Mouse (Mus musculus) thymus, postnatal 36 days (tissue): ENCODE measurements around the gene Gtf2ird1.
"Not testable (repeated sequence)": the region's sequence is repeated elsewhere in the genome, so short reads cannot be mapped to it uniquely, and the experiment has no call there.

Source experiments
- DNase-seq, 2 experiments: peaks; one replicate each; pipeline ENCODE4 v3.0.0; 2022; ENCODE audit warnings: mixed read lengths in 2 of 2

Gtf2ird1 gene

GRCm38 (mm10) chr5:134408119-134408518, 48.4 kb downstream of the Gtf2ird1 start:
- DNase-seq = no peak

- DNase-seq = no peak
Measured at GRCm38 (mm10) chr5:134401841-134402240, 54.7 kb downstream of the Gtf2ird1 start.

- DNase-seq = no peak
Measured at GRCm38 (mm10) chr5:134397434-134398163, 58.9 kb downstream of the Gtf2ird1 start.

GRCm38 (mm10) chr5:134396519-134396918, 60.0 kb downstream of the Gtf2ird1 start:
- no peak for DNase-seq

- peak; percentile 61 to 80 for DNase-seq
Measured at GRCm38 (mm10) chr5:134394624-134395023, 61.9 kb downstream of the Gtf2ird1 start.

GRCm38 (mm10) chr5:134393624-134394023, 62.9 kb downstream of the Gtf2ird1 start:
- DNase-seq = no peak

GRCm38 (mm10) chr5:134385106-134385505, 71.4 kb downstream of the Gtf2ird1 start:
- DNase-seq = peak; percentile 81 to 83

- DNase-seq = no peak
Measured at GRCm38 (mm10) chr5:134375256-134375655, 81.3 kb downstream of the Gtf2ird1 start.

GRCm38 (mm10) chr5:134374546-134374945, 82.0 kb downstream of the Gtf2ird1 start:
- DNase-seq = no peak

GRCm38 (mm10) chr5:134373912-134374488, 82.5 kb downstream of the Gtf2ird1 start:
- DNase-seq = peak in 1 of 2 experiments; percentile 46

- DNase-seq = peak; percentile 36 to 68
Measured at GRCm38 (mm10) chr5:134372926-134373658, 83.4 kb downstream of the Gtf2ird1 start.

GRCm38 (mm10) chr5:134371511-134372289, 84.8 kb downstream of the Gtf2ird1 start:
- DNase-seq = peak; percentile 42 to 70

- peak; percentile 23 to 57 for DNase-seq
Measured at GRCm38 (mm10) chr5:134370831-134371230, 85.7 kb downstream of the Gtf2ird1 start.

- DNase-seq = no peak
Measured at GRCm38 (mm10) chr5:134359101-134359500, 97.4 kb downstream of the Gtf2ird1 start.

- DNase-seq = not testable (repeated sequence)
Measured at GRCm38 (mm10) chr5:134355372-134355771, 101.1 kb downstream of the Gtf2ird1 start.

- no peak for DNase-seq
Measured at GRCm38 (mm10) chr5:134353117-134353516, 103.4 kb downstream of the Gtf2ird1 start.

GRCm38 (mm10) chr5:134352527-134353001, 104.0 kb downstream of the Gtf2ird1 start:
- no peak for DNase-seq

GRCm38 (mm10) chr5:134350660-134351059, 105.9 kb downstream of the Gtf2ird1 start:
- peak; percentile 72 to 81 for DNase-seq

- no peak for DNase-seq
Measured at GRCm38 (mm10) chr5:134347066-134347465, 109.5 kb downstream of the Gtf2ird1 start.

GRCm38 (mm10) chr5:134345449-134345848, 111.1 kb downstream of the Gtf2ird1 start:
- peak; percentile 31 to 35 for DNase-seq

- no peak for DNase-seq
Measured at GRCm38 (mm10) chr5:134344076-134344475, 112.4 kb downstream of the Gtf2ird1 start.

- DNase-seq = not testable (repeated sequence)
Measured at GRCm38 (mm10) chr5:134343530-134343929, 113.0 kb downstream of the Gtf2ird1 start.
